Mouse (Mus musculus) gastrocnemius, postnatal 14 days (tissue): Measurements from ENCODE around the gene Kazn. TPM values are rescaled to one million over a fixed set of nuclear protein-coding genes. Genes with fewer than 3 reads are reported as not detected.

Experiments
- DNase-seq: peaks from one replicate; pipeline ENCODE4 v3.0.0; 2021; ENCODE audit warnings: mixed read lengths
- intact Hi-C: fragments of 180-260 bp; cut with DNase I; formaldehyde crosslinking; loops from one replicate; pipeline ENCODE4 v1.15.1; 2025; ENCODE audit warnings: low total_unique reads
- total RNA-seq, 2 experiments: library from RNA; stranded (reverse); gene quantifications; 2 replicates each; pipeline ENCODE4 v1.2.3; 2021

Gene Kazn
- total RNA-seq, 2 experiments from 2014 or later: 3.3 to 6.7 TPM

GRCm38 (mm10) chr4:142209884-142210283, 29.3 kb downstream of the Kazn start:
- intact Hi-C loops: no loop called here
- no peak for DNase-seq

- intact Hi-C loops: no loop called here
- DNase-seq: no peak
Measured at GRCm38 (mm10) chr4:142209476-142209875, 29.7 kb downstream of the Kazn start.

GRCm38 (mm10) chr4:142205693-142206092, 33.5 kb downstream of the Kazn start:
- no peak for DNase-seq
- intact Hi-C loops: no loop called here

GRCm38 (mm10) chr4:142196626-142197025, 42.6 kb downstream of the Kazn start:
- intact Hi-C loops: no loop called here
- no peak for DNase-seq

GRCm38 (mm10) chr4:142193780-142194179, 45.4 kb downstream of the Kazn start:
- no peak for DNase-seq
- intact Hi-C loops: no loop called here

GRCm38 (mm10) chr4:142193151-142193578, 46.0 kb downstream of the Kazn start:
- DNase-seq: no peak
- intact Hi-C loops: no loop called here

GRCm38 (mm10) chr4:142189960-142190359, 49.2 kb downstream of the Kazn start:
- DNase-seq: no peak
- intact Hi-C loops: no loop called here

- intact Hi-C loops: no loop called here
Measured at GRCm38 (mm10) chr4:142188501-142188900, 50.7 kb downstream of the Kazn start.

GRCm38 (mm10) chr4:142186155-142186554, 53.0 kb downstream of the Kazn start:
- no peak for DNase-seq
- intact Hi-C loops: no loop called here

More at GRCm38 (mm10) chr4:142188501-142188900, 50.7 kb downstream of the Kazn start:
- DNase-seq: no peak

- intact Hi-C loops: no loop called here
Measured at GRCm38 (mm10) chr4:142185533-142185900, 53.7 kb downstream of the Kazn start.

GRCm38 (mm10) chr4:142184852-142185532, 54.2 kb downstream of the Kazn start:
- DNase-seq: no peak
- intact Hi-C loops: no loop called here

More at GRCm38 (mm10) chr4:142185533-142185900, 53.7 kb downstream of the Kazn start:
- DNase-seq: no peak

- no peak for DNase-seq
Measured at GRCm38 (mm10) chr4:142183591-142183990, 55.6 kb downstream of the Kazn start.

GRCm38 (mm10) chr4:142183015-142183414, 56.2 kb downstream of the Kazn start:
- no peak for DNase-seq
- intact Hi-C loops: no loop called here

More at GRCm38 (mm10) chr4:142183591-142183990, 55.6 kb downstream of the Kazn start:
- intact Hi-C loops: no loop called here

- intact Hi-C loops: no loop called here
Measured at GRCm38 (mm10) chr4:142181646-142182045, 57.6 kb downstream of the Kazn start.

GRCm38 (mm10) chr4:142180874-142181273, 58.3 kb downstream of the Kazn start:
- intact Hi-C loops: no loop called here
- no peak for DNase-seq

More at GRCm38 (mm10) chr4:142181646-142182045, 57.6 kb downstream of the Kazn start:
- DNase-seq: no peak

GRCm38 (mm10) chr4:142180289-142180688, 58.9 kb downstream of the Kazn start:
- intact Hi-C loops: no loop called here

GRCm38 (mm10) chr4:142179531-142179930, 59.7 kb downstream of the Kazn start:
- DNase-seq: peak; percentile 71
- intact Hi-C loops: no loop called here

More at GRCm38 (mm10) chr4:142180289-142180688, 58.9 kb downstream of the Kazn start:
- DNase-seq: peak; percentile 77

GRCm38 (mm10) chr4:142176732-142177131, 62.5 kb downstream of the Kazn start:
- DNase-seq: no peak
- intact Hi-C loops: no loop called here

- intact Hi-C loops: no loop called here
Measured at GRCm38 (mm10) chr4:142173981-142174485, 65.2 kb downstream of the Kazn start.

GRCm38 (mm10) chr4:142172942-142173341, 66.3 kb downstream of the Kazn start:
- intact Hi-C loops: no loop called here

More at GRCm38 (mm10) chr4:142173981-142174485, 65.2 kb downstream of the Kazn start:
- no peak for DNase-seq

More at GRCm38 (mm10) chr4:142172942-142173341, 66.3 kb downstream of the Kazn start:
- no peak for DNase-seq
